Mouse (Mus musculus) myocyte (in vitro differentiated cells): ENCODE data around the gene Mcm10. TPM values are rescaled to one million over a fixed set of nuclear protein-coding genes. Genes with fewer than 3 reads are reported as not detected.
"Not testable (repeated sequence)": the region's sequence is repeated elsewhere in the genome, so short reads cannot be mapped to it uniquely, and the experiment has no call there.

Experiments
- H3K27me3 ChIP-seq: one replicate; pipeline ENCODE4 v1.6.1; 2011; ENCODE audit not compliant: control insufficient read depth, insufficient read depth, insufficient read length
- H3K36me3 ChIP-seq: one replicate; pipeline ENCODE4 v1.6.1; 2011; ENCODE audit not compliant: control insufficient read depth, insufficient read depth
- H3K4me2 ChIP-seq: one replicate; pipeline ENCODE4 v1.6.1; 2011; ENCODE audit warnings: low read depth, control low read depth
- H3K4me3 ChIP-seq: one replicate; pipeline ENCODE4 v1.5.1; 2011; ENCODE audit warnings: mild to moderate bottlenecking, control low read depth, moderate library complexity
- H3K79me2 ChIP-seq: one replicate; pipeline ENCODE4 v1.6.1; 2011; ENCODE audit not compliant: control insufficient read depth, insufficient read depth
- H3ac ChIP-seq: one replicate; pipeline ENCODE4 v1.6.1; 2011; ENCODE audit not compliant: control insufficient read depth, insufficient read length
- CEBPB ChIP-seq: IDR thresholded peaks from 2 replicates; pipeline ENCODE4 v1.6.1; 2011; ENCODE audit warnings: mild to moderate bottlenecking, moderate library complexity; ENCODE audit not compliant: poor library complexity, insufficient read depth, severe bottlenecking
- E2F4 ChIP-seq: IDR thresholded peaks from one replicate; pipeline ENCODE4 v1.6.1; 2011; ENCODE audit warnings: mild to moderate bottlenecking, control low read depth, moderate library complexity; ENCODE audit not compliant: insufficient read depth
- MAX ChIP-seq: IDR thresholded peaks from one replicate; pipeline ENCODE4 v1.6.1; 2011; ENCODE audit warnings: low read depth, mild to moderate bottlenecking, control low read depth
- MYOD1 ChIP-seq, 3 experiments: IDR thresholded peaks; one replicate each; pipeline ENCODE4 v1.6.1; 2011; ENCODE audit warnings: control low read depth in 2 of 3, low read depth in 2 of 3, mild to moderate bottlenecking in 2 of 3, moderate library complexity in 1 of 3; ENCODE audit not compliant: insufficient read length in 2 of 3, control insufficient read depth in 1 of 3
- MYOG ChIP-seq, 3 experiments: IDR thresholded peaks; one replicate each; pipeline ENCODE4 v1.6.1; 2011; ENCODE audit warnings: control low read depth in 2 of 3, low read depth in 2 of 3, mild to moderate bottlenecking in 2 of 3; ENCODE audit not compliant: insufficient read length in 2 of 3, control insufficient read depth in 1 of 3, insufficient read depth in 1 of 3
- POLR2A ChIP-seq: IDR thresholded peaks from one replicate; pipeline ENCODE4 v1.6.1; 2011; ENCODE audit warnings: low read depth, mild to moderate bottlenecking, control low read depth, moderate library complexity; ENCODE audit not compliant: insufficient read length
- POLR2AphosphoS2 ChIP-seq: IDR thresholded peaks from one replicate; pipeline ENCODE4 v1.6.1; 2011; ENCODE audit warnings: low read depth, control low read depth; ENCODE audit not compliant: insufficient read length
- REST ChIP-seq: IDR thresholded peaks from one replicate; pipeline ENCODE4 v1.6.1; 2011; ENCODE audit warnings: mild to moderate bottlenecking, control low read depth, moderate library complexity; ENCODE audit not compliant: insufficient read depth, insufficient read length
- SRF ChIP-seq: IDR thresholded peaks from one replicate; pipeline ENCODE4 v1.6.1; 2011; ENCODE audit warnings: low read depth; ENCODE audit not compliant: control insufficient read depth, insufficient read length
- TCF12 ChIP-seq: IDR thresholded peaks from one replicate; pipeline ENCODE4 v1.6.1; 2011; ENCODE audit warnings: mild to moderate bottlenecking, control low read depth; ENCODE audit not compliant: poor library complexity, insufficient read depth, severe bottlenecking
- TCF3 ChIP-seq: IDR thresholded peaks from one replicate; pipeline ENCODE4 v1.6.1; 2011; ENCODE audit warnings: low read depth, control low read depth; ENCODE audit not compliant: insufficient read length
- USF1 ChIP-seq: IDR thresholded peaks from one replicate; pipeline ENCODE4 v1.6.1; 2011; ENCODE audit warnings: low read depth, mild to moderate bottlenecking, control low read depth, moderate library complexity
- polyA plus RNA-seq: library from polyadenylated mRNA; unstranded; fragments of >200 nt; fragmentation: generic; extraction: Trizol; gene quantifications from one replicate; pipeline ENCODE4 v1.2.1, GENCODE M21; 2012; ENCODE audit warnings: missing spikeins

Mcm10 gene
- polyA plus RNA-seq, 1 experiment, result 4.2 TPM

DNA sequence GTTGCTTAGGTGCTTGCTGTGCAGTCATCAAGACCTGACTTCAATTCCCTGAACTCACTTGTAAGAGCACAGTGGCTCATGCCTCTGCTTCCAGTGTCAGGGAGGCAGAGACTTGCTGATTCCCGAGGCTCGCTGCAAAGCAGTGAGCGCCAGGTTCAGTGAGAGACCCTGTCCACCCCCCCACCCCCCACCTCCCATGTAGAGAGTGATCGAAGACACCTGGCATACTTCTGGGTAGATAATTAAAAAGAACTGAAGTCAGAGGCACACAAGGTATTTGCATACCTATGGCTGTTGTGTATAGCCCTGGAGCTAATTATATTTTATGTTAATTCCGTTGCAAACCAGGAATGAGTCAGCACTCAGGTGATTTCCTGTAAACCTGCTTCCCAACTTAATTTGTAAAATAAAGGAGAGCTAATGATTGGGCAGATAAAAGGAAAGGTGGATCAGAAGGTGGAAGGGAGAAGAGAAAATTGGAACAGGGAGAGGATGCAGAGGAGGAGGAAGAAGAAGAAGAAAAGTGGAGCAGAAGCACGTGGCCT, 58.3 kb downstream of the Mcm10 start:
- no peak for TF ChIP-seq POLR2A
- TF ChIP-seq REST, result no peak
- TF ChIP-seq CEBPB, result no peak
- no peak for TF ChIP-seq E2F4
- TF ChIP-seq MYOG (IDR thresholded peaks at IDR 0.05; ENCODE audit: control insufficient read depth in 1 of 3, insufficient read depth in 1 of 3, insufficient read length in 2 of 3, low read depth in 2 of 3), result no peak
- no peak for TF ChIP-seq MAX
- TF ChIP-seq TCF3, result no peak
- no peak for TF ChIP-seq MYOD1 (IDR thresholded peaks at IDR 0.05; ENCODE audit: control insufficient read depth in 1 of 3, insufficient read length in 2 of 3, low read depth in 2 of 3)
- TF ChIP-seq SRF, result no peak
- no peak for TF ChIP-seq TCF12
- no peak for TF ChIP-seq POLR2AphosphoS2
- no peak for TF ChIP-seq USF1
- no peaks in the 10 kb centered on the region for H3K27me3 ChIP-seq

GRCm38 (mm10) chr2:4950986-4951385, 61.6 kb downstream of the Mcm10 start:
- H3ac ChIP-seq, result no peak overlapping the region
- no peaks in the 10 kb centered on the region for H3K27me3 ChIP-seq
- H3K36me3 ChIP-seq, result no peaks in the 10 kb centered on the region
- TF ChIP-seq REST (no peak), CEBPB (no peak), TCF3 (peak; percentile 54), MAX (no peak), MYOD1 (IDR thresholded peaks at IDR 0.05; ENCODE audit: control insufficient read depth in 1 of 3, insufficient read length in 2 of 3, low read depth in 2 of 3) (peak in 1 of 3 experiments; percentile 32), POLR2AphosphoS2 (no peak), USF1 (no peak), SRF (no peak), TCF12 (no peak), MYOG (IDR thresholded peaks at IDR 0.05; ENCODE audit: control insufficient read depth in 1 of 3, insufficient read depth in 1 of 3, insufficient read length in 2 of 3, low read depth in 2 of 3) (peak in 2 of 3 experiments; percentile 65 to 72), E2F4 (no peak), POLR2A (no peak)
- no peak overlapping the region for H3K4me2 ChIP-seq
- no peak overlapping the region for H3K4me3 ChIP-seq
- H3K79me2 ChIP-seq, result no peaks in the 10 kb centered on the region

More for the DNA sequence above, 58.3 kb downstream of the Mcm10 start:
- H3K36me3 ChIP-seq, result no peaks in the 10 kb centered on the region
- no peaks in the 10 kb centered on the region for H3K79me2 ChIP-seq
- no peak overlapping the region for H3K4me3 ChIP-seq
- no peak overlapping the region for H3K4me2 ChIP-seq
- H3ac ChIP-seq, result no peak overlapping the region

- not testable (repeated sequence) for H3K4me2 ChIP-seq, H3K36me3 ChIP-seq, H3K4me3 ChIP-seq, H3K27me3 ChIP-seq, H3ac ChIP-seq, H3K79me2 ChIP-seq
Observed at GRCm38 (mm10) chr2:4949691-4950090, 62.9 kb downstream of the Mcm10 start.

DNA sequence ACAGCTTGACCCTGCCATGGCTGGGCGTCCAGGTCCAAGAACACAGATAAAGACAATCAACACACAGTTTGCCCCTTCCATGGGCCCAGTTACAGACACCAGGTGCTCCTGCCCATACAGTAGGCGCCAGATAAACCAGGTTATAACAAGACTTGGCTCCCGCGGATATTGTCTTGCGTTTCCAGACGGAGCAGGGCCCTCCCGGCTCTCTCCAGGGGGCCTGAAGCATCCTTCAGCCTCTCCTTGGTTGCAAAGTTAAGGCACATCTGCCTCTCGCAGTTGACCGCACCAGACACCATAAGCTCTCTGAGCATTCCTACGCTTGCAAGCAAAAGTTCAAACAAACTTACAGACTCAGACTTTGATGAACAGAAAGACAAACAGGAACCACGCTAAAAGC, 71.7 kb downstream of the Mcm10 start:
- Histone ChIP-seq H3K36me3 (no peaks in the 10 kb centered on the region), H3K27me3 (no peaks in the 10 kb centered on the region), H3ac (no peak overlapping the region), H3K4me2 (no peak overlapping the region), H3K79me2 (no peaks in the 10 kb centered on the region), H3K4me3 (no peak overlapping the region)
- TF ChIP-seq MAX, result no peak
- no peak for TF ChIP-seq SRF
- no peak for TF ChIP-seq POLR2AphosphoS2
- no peak for TF ChIP-seq E2F4
- TF ChIP-seq MYOD1 (IDR thresholded peaks at IDR 0.05; ENCODE audit: control insufficient read depth in 1 of 3, insufficient read length in 2 of 3, low read depth in 2 of 3), result no peak
- TF ChIP-seq USF1, result no peak
- TF ChIP-seq REST, result no peak
- no peak for TF ChIP-seq TCF3
- no peak for TF ChIP-seq TCF12
- TF ChIP-seq MYOG (IDR thresholded peaks at IDR 0.05; ENCODE audit: control insufficient read depth in 1 of 3, insufficient read depth in 1 of 3, insufficient read length in 2 of 3, low read depth in 2 of 3), result no peak
- TF ChIP-seq CEBPB, result no peak
- TF ChIP-seq POLR2A, result no peak

Other genes with a start within 250 kb of the Mcm10 start
- gene Sephs1, start 131.2 kb downstream of the Mcm10 start, polyA plus RNA-seq, result 15.9 TPM
- 14.5 TPM for gene Phyh, start 93.8 kb downstream of the Mcm10 start, polyA plus RNA-seq
- 0.22 TPM for gene Ucma, start 36.7 kb downstream of the Mcm10 start, polyA plus RNA-seq
- 11.2 TPM for gene Optn, start 51.3 kb upstream of the Mcm10 start, polyA plus RNA-seq
- gene Ccdc3, start 125.0 kb upstream of the Mcm10 start, polyA plus RNA-seq, result 0.64 TPM